Mouse (Mus musculus) small intestine, adult 2 months (tissue): Measurements from ENCODE around the gene Ctse.

Source experiments
- CTCF ChIP-seq: fragments of 200-500 bp; IDR thresholded peaks from 2 replicates; pipeline ENCODE4 v1.5.1; 2012; ENCODE audit warnings: low read depth, mild to moderate bottlenecking, control low read depth, inconsistent platforms, low read length, moderate library complexity, mixed read lengths; ENCODE audit not compliant: insufficient replicate concordance, insufficient read length; ENCODE audit errors: extremely low read depth
- POLR2A ChIP-seq: fragments of 200-500 bp; IDR thresholded peaks from 2 replicates; pipeline ENCODE4 v1.6.1; 2012; ENCODE audit warnings: low read depth, mild to moderate bottlenecking, control low read depth, inconsistent platforms, low read length, moderate library complexity

GRCm38 (mm10) chr1:131616546-131617220 lies 21.4 kb upstream of the Ctse start:
- no peak for TF ChIP-seq POLR2A
- no peak for TF ChIP-seq CTCF
